Mouse (Mus musculus) adrenal gland, postnatal 36 days (tissue): Measurements from ENCODE around the gene Taf1. TPM values are rescaled to one million over a fixed set of nuclear protein-coding genes. Genes with fewer than 3 reads are reported as not detected.
A peak's percentile ranks its signal among the peaks of the same experiment; 100 is the strongest.

Source experiments
- DNase-seq, 2 experiments: peaks; one replicate each; pipeline ENCODE4 v3.0.0; 2021; ENCODE audit warnings: mixed read lengths in 1 of 2
- long read RNA-seq, 2 experiments: library from polyadenylated mRNA; stranded (forward); transcript quantifications; one replicate each; pipeline ENCODE4 v2.0.0; 2021; ENCODE audit warnings: borderline sequencing depth in 2 of 2
- total RNA-seq, 2 experiments: library from RNA; stranded (reverse); gene quantifications; 2 replicates each; pipeline ENCODE4 v1.2.3; 2021

The Taf1 gene
- 10 to 100 TPM; 33.1 to 48.1 TPM for total RNA-seq
- long read RNA-seq, experiment 1, partial matches to known transcripts, result 1 of 3 reads
- long read RNA-seq, experiment 1, other reads (novel, unspliced or antisense), result 2 of 3 reads
- long read RNA-seq, experiment 2, result 0 reads

DNA sequence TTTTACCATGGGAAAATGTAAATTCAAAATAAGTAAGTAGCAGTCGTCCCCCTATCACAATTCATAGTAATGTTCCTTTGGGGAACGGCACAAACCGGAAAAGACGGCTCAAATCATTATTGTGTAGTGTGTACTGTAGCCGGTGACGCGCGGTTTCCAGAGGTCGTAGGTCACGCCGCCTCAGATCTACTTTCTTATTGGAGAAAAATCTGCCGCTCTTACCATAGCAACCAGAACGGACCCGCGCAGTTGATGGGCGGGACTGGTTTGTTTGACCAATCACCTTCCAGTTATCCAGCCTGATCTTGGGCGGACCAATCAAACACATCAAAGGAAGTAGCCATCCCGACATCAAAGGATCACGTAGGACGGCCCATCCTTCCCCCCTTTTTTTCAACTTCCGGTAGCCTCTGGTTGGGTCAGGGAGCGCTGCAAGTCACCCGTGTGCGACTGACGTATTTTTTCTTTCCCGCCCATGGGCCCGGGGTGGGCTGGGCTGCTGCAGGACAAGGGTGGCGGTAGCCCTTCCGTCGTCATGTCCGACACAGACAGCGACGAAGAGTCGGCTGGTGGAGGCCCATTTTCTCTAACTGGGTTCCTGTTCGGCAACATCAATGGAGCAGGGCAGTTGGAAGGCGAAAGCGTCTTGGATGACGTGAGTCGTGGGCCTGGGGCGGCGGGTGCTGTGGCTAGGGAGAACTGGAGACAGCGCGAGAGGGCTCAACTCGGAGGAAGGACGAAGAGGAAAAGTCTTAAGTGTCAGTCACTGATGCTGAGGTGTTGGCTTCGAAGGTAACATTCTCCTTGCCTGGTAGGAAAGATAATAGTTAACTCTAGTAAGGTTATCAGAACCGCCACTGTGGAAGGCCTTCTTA is at the start of gene Taf1:
Taf1 (plus strand) TSS at position 388 of the 875 bp plus-strand sequence.
- DNase-seq, result peak; percentile 88 to 89

DNA sequence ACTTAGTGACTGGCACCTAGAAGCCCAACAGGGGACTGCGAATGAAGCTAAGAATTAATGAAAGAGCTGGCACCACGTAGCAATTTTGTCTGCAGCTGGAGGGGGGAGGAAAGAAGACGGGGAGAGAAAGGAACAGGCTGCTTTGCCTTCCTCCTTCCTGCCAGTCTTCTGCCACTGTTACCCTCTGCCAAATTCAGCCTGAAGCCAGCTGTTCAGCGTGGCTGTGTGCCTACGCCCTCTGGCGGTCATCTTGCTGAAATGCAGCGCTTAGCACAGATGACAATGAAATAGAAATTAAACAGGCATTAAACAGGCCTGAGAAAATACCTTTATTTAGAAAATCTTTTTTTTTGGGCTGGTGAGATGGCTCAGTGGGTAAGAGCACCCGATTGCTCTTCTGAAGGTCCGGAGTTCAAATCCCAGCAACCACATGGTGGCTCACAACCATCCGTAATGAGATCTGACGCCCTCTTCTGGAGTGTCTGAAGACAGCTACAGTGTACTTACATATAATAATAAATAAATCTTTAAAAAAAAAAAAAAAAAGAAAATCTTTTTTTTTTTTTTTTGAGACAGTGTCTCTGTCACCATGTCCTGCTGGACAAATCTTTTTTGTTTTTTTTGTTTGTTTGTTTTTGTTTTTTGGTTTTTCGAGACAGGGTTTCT is 45.9 kb upstream of the Taf1 start:
- peak; percentile 46 to 70 for DNase-seq

DNA sequence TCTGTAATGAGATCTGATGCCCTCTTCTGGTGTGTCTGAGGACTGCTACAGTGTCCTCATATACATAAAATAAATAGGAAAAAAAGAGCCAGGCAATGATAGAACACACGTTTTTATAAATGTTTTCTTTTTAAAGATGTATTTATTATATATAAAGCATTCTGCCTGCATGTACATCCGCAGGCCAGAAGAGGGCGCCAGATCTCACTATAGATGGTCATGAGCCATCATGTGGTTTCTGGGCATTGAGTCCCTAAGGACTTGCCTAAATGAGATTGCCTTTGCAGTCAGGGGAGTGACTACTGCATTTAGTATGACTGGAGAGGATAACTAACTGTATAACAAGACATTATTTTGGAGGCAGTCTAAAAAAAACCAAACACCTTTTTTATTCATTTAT is 27.9 kb upstream of the Taf1 start:
- peak; percentile 18 to 41 for DNase-seq

DNA sequence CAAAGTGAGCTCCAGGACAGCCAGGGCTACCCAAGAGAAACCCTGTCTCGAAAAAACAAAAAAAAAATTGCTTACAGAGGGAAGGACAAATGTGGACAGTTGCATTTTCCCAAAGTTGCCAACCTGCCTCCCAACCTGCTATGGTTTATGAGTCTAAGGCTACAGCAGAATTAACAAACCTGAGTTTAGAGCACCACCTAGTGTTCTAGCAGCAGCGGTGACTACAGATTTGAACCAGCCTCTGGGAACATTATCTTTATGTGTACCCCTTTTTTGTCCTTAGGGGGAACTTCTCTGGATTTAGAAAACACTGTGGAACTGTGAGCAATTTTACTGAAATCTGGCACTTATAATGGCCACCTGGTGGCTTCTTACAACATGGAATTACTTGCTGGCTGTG is 16.8 kb upstream of the Taf1 start:
- no peak for DNase-seq

DNA sequence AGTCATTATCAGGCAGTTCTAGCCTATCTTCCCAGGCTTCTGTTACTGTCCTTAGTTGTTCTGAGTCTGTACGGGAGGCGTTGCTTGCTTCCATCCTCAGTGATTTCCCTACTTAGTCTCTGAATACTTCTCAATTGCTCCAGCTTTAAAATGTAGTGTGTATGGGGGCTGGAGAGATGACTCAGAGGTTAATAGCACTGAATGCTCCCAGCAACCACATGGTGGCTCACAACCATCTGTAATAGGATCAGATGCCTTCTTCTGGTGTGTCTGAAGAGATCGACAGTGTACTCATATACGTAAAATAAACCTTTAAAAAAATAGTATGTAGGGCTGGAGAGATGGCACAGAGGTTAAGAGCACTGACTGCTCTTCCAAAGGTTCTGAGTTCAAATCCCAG is 14.5 kb upstream of the Taf1 start:
- DNase-seq, result no peak

DNA sequence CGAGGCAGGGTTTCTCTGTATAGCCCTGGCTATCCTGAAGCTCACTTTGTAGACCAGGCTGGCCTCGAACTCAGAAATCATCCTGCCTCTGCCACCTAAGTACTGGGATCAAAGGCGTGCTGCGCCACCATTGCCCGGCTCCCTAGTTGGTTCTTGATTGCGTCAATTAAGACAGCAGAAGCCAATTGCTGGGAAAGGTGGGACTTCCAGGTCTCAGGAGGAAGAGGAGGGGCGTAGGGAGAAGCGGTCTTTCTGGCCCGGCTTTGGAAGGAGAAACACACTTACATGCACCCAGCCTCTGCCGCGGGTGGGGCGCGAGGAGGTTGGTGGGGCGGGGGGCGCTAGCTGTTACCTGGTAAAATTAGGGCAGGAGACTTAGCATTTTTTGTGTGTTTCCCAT is 10.5 kb upstream of the Taf1 start:
- DNase-seq, result no peak

DNA sequence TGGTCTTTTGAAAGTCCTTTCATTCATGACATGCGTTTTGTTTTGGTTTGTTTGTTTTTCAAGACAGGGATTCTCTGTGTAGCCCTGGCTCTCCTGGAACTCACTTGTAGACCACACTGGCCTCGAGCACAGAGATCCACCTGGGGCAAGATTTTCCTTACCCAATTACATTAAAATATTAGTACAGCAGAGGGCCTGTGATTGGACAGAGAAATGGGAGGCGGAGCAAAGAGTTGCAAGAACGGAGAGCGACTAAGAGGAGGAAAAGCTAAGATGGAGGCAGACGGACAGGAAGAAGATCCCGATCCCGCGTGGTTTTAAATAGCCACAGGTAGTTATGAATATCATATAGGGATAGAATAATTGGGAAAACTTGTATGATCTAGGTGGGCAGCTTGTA is 5.2 kb upstream of the Taf1 start:
- DNase-seq, result peak; percentile 16 to 18

DNA sequence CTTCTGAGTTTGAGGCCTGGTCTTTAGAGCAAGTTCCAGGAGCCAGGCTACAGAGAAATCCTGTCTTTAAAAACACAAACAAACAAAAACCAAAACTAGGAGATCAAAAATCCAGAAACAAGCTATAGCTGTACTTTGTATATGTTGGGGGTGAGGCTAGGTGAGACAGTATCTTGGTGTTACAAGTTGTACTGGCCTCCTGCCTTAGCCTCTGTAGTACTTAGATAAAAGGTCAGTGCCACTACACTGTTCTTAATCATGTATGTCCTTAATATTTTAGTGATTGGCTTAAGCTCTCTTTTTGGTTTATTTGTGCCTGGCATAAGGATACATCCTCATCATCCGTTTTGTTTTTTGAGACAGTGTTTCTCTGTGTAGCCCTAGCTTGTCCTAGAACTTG is 52.9 kb downstream of the Taf1 start:
- no peak for DNase-seq

DNA sequence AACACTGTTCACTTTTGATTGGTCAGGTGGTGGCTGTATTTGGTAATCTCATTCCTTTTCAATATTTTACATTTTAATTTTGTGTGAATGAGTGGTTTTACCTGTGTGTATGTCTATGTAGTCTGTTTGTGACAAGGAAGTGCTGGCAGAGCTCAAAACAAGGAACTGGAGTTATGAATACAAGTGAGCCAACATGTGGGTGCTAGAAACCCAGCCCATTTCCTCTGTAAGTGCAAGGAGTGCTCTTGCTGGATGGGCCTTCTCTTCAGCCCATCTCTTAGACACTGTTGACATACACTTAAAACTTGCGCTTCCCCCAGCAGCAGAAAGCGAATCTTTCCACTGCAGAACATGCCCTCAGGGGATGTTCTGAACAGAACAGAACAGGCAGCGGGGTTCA is 83.6 kb downstream of the Taf1 start:
- no peak for DNase-seq

DNA sequence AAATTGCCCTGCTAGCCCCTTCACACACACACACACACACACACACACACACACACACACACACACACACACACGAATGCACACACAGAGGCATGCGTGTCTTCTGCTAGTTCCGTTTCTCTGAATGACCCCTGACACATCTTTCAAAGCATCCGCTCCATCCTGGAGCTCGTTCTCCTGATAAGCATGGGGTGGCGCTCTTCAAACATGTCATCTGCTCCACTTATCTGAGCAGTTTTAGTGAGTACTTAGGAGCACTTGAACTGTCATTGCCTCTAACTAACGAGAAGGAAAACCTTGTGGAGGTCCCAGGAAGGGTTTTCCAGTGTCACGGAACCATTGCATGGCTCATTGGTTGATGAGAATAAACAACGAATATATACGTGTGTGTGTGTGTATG is 85.4 kb downstream of the Taf1 start:
- DNase-seq, result no peak

DNA sequence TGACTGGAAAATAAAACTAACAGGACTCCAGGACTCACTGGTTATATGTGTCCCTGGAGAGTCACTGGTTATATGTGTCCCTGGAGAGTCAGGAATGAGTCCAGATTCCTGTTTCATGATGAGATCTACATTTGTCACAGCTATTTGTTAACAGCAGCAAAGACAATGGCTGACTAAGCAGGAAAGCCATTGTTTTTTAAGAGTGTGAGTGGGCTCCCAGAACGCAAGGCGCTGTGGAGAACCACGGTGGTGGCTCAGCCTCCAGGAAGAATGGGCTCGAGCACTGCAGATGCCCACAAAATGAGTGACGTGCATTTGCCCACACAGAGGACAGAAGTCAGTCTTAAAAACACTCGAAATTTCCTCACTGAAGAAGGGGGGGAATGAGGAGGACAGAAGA is 87.8 kb downstream of the Taf1 start:
- DNase-seq, result no peak

DNA sequence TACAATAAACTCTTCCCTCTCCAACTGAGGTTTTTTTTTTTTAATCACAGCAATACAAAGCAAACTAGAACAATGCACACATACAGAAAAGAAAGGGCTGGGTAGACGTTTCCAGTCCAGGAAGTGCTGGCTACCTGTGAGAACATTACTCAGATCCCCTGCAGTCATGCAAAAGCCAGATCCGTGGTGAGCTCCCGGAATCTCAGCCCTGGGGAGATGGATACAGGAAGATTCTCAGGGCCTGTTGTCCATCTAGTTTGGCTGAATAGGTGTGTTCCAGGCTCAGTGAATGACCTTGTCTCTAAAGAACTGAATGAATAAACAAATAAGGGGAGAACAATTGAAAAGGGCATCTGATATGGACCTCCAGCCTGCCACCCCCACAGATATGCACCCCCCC is 90.0 kb downstream of the Taf1 start:
- no peak for DNase-seq

DNA sequence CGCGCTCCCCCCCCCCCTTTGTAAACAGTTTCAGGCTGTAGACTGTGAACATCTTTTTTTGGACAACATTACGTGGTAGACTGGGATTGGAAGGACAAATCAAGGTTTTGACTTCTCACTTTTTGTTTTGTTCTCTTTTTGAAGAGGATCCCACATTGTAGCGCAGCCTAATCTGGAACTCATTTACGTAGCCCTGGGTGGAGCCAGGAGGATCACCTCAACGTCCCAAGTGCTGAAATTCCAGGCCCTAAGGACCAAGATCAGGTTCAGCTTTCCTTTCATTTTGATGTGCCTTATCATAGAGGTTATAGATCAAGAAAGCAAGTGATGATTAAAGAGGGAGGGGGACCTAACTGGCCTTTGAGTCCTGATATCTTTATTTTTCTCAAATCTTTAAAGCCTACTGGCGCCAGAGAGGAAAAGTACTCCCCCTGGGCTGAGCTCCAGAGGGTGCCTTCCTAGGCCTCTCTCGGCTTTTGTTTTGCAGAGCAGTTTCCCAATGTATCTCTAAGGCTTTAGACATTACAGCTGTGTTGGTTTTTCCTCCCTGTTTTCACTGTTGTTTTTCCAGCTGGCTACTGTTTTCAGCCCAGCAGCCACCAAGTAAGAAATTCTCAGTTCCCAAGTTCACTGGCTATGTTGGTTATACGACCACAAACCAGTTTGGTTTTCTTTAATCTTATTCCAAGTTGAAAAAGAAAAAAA is 104.4 kb downstream of the Taf1 start:
- DNase-seq, result no peak

DNA sequence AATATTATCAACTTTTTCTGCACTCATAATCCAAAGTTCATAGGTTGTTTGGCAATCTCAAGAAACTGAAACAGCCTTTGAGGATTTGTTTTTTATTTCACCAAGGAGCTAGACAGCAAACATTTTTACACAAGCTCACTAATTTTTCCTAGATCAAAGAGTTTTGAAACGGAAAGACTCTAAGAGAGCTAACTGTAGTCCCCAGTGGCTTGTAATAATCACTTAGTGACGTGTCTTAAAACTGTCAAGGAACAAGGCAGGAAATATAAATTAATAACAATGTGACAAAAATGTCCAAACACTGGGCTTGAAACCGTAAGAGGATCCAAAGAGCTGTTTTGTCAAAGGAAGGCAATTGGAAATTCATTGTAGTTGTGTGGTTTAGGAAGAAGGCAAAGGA is 106.3 kb downstream of the Taf1 start:
- no peak for DNase-seq

DNA sequence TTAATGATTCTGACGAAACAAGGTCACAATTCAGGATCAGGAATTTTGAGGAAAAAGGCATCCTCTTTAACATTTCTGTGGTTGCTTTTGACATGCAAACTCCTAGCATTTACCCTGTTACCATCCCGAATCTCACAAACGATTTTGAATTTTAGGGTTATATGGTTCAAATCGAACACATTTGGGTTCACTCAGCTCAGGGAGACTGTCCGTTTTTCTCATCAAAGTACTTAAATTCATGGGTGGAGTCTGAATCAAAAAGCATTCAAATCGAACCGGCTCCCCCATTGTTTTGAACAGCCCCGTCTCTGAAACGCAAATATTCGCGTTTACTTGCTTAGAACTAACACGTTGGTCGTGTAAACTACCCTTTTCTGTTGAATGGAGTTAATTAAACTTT is 106.8 kb downstream of the Taf1 start:
- no peak for DNase-seq

DNA sequence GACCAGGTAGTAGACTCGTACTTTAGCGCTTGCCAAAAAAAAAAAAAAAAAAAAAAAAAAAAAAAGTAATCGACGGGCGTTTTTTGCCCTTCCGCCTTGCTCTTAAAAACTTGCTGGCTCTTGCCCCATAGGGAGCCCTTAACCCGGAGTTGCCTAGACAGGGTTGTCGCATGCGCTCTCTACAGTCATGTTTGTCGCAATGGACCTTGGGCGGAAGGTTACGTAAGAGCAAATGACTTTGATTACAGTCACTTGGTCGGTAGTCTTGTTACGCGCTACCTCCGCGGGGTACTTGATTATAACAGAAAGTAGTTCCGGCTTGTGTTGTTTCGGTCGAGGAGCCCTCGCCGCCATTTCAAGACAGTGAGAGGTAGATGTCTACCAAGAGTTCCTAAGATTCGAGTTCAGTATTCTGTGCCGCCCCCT is 107.2 kb downstream of the Taf1 start, which contains the start of gene Ogt:
Ogt (plus strand) TSS at position 320 of the 426 bp plus-strand sequence.
- peak; percentile 83 to 88 for DNase-seq

DNA sequence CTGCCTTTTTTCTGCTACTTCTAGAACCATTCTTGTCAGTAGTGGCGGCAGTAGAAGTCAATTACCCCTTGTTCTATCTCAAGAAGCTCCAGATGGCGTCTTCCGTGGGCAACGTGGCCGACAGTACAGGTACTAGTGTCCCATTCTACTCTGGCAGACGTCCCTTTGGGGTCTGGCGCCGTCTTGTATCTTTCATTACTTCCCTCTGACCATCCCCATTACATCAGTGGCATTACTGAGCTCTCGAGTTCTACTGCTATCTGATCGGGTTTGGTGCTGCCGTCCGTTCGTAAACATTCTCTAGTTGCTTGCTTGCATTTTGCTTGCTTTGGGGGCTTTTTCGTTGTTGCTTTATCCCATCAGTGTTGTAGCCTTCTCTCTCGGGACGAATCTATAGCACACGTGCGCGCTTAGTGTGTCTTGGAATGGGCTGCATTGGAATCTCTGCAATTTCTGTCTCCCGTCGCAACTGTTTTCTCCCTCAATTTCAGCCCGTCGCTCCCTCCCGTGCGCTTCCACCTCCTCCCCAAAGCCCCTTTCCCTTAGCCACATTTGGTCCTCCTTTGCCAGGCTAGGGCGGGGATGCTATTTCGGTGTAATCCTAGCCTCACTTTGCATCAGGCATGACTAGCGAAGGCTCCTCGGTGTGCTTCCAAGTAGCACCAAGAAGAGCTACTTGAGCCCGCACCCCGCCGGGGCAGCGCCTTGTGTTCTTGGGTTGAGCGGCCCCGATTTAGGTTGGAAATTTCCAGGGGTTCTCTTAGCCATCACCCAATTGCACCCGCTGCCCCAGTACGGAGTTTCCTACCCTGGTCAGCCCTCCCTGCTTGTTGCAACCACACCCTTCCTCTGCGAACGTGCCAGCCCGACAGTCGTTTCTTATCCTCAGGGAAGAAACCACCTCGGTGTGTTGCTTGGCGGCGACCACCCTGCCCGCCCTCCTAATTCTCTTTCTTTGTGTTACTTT is 107.9 kb downstream of the Taf1 start:
- DNase-seq, result peak; percentile 31 to 41

DNA sequence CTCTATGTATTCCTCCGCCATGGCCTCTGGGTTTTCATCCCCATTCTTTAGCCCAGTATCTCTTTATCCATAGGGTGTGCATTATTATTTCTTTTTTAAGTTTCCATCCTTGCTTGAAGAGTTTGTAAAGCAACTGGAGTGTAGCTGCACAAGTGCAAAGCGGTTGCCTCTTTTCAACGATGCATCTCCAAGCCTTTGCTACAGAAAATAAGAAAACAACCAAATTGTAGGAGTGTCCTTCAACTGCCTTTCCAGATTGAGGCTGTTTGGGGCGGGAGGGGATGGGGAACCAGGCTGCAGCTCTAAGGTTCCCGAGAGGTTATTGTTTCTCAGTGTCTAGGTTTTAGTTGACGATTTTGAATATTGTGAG is 108.6 kb downstream of the Taf1 start:
- DNase-seq, result no peak

DNA sequence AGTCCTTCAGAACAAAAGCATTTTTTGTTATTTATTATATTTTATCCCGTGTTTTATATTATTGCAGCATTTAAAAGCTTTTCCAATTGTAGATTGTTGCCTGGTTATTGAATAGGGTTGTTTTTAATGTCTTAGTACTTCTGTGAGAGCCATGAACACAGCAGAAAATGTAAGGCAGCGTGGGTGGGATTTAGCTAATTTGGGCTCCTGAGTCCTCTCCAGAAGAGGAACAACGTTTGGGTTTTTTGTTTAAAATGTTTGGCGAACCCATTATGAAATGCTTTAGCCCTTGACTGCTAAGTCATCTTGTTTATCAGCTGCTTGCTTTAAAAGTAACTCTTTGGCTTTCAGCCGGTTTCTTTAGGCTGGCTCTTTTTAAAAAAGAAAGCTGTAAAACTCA is 109.6 kb downstream of the Taf1 start:
- DNase-seq, result no peak

DNA sequence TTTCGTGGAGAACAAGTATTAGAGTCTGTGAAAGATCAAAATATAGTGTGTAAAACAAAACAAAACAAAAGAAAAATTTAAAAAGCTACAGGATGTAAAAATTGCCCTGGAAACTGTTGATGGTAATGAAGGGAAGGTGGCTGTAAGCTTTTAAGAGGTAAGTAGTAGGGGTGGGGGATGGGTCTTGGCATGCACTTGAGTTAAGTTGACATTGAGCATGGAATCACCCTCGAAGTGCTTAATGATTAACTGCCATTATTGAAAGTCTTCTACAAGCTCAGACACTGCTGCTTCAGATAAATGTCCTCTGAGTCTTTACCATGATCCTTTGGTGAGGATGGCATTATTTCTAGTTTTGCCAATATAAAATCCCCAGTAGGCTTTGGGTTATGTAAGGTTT is 112.8 kb downstream of the Taf1 start:
- no peak for DNase-seq

DNA sequence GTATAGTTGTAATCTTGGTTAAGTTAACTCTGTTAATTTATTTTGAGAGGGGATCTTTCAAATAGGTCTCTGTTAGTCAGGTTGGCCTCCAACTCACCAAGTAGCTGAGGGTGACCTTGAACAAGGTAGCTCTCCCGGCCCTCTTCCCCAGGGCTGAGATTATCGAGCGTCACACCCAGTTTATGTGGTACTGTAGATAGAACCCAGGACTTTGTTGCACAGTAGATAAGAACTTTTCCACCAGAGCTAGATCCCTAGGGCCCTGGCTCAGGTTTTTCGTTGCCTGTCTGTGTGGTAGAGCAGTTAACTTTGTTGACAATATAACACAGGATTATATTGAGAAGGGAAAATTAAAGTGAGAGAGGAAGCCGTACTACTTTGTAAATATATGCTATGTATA is 114.1 kb downstream of the Taf1 start:
- DNase-seq, result no peak
